Mouse (Mus musculus) embryonic facial prominence, embryonic 15.5 days (tissue): Measurements from ENCODE around the gene Spink2. TPM values are rescaled to one million over a fixed set of nuclear protein-coding genes. Genes with fewer than 3 reads are reported as not detected.

ENCODE experiments used
- ATAC-seq: fragments of 200-750 bp; cut with Nextera tagmentation; 2 replicates; pipeline ENCODE4 v1.8.0; 2017; ENCODE audit warnings: low read depth, moderate TSS enrichment; ENCODE audit not compliant: insufficient number of reproducible peaks, low FRiP score, low TSS enrichment
- H3K27ac ChIP-seq: fragments of 300-500 bp; sonication (generic); replicated peaks from 2 replicates; pipeline ENCODE4 v1.5.1; 2015; ENCODE audit warnings: mild to moderate bottlenecking, inconsistent platforms
- H3K27me3 ChIP-seq: fragments of 300-500 bp; sonication (generic); 2 replicates; pipeline ENCODE4 v1.6.1; 2015; ENCODE audit warnings: inconsistent platforms
- H3K36me3 ChIP-seq: fragments of 300-500 bp; sonication (generic); 2 replicates; pipeline ENCODE4 v1.6.1; 2015; ENCODE audit warnings: mild to moderate bottlenecking, inconsistent platforms
- H3K4me1 ChIP-seq: fragments of 300-500 bp; sonication (generic); 2 replicates; pipeline ENCODE4 v1.6.1; 2015; ENCODE audit warnings: inconsistent platforms
- H3K4me2 ChIP-seq: fragments of 300-500 bp; sonication (generic); replicated peaks from 2 replicates; pipeline ENCODE4 v1.6.1; 2015; ENCODE audit warnings: mild to moderate bottlenecking, inconsistent platforms
- H3K4me3 ChIP-seq: fragments of 300-500 bp; sonication (generic); replicated peaks from 2 replicates; pipeline ENCODE4 v1.5.1; 2015; ENCODE audit warnings: mild to moderate bottlenecking, inconsistent platforms
- H3K9ac ChIP-seq: fragments of 300-500 bp; sonication (generic); 2 replicates; pipeline ENCODE4 v1.6.1; 2015; ENCODE audit warnings: inconsistent platforms
- H3K9me3 ChIP-seq: fragments of 300-500 bp; sonication (generic); replicated peaks from 2 replicates; pipeline ENCODE4 v1.6.1; 2016; ENCODE audit warnings: inconsistent platforms
- WGBS: fragments of 180-500 bp; shearing (Covaris S2); methylation state at CpG from one replicate; pipeline ENCODE4 v1.1.7; 2015; 5-methylcytosine and 5-hydroxymethylcytosine counted together
- polyA plus RNA-seq: library from polyadenylated mRNA; unstranded; fragments of >200 nt; fragmentation: Nextera tagmentation; extraction: Ambion mirVana; gene quantifications from 2 replicates; pipeline ENCODE4 v1.2.1, GENCODE M21; 2015

Gene Spink2
- 1.6 and 2.0 TPM in 2 replicates for polyA plus RNA-seq

DNA sequence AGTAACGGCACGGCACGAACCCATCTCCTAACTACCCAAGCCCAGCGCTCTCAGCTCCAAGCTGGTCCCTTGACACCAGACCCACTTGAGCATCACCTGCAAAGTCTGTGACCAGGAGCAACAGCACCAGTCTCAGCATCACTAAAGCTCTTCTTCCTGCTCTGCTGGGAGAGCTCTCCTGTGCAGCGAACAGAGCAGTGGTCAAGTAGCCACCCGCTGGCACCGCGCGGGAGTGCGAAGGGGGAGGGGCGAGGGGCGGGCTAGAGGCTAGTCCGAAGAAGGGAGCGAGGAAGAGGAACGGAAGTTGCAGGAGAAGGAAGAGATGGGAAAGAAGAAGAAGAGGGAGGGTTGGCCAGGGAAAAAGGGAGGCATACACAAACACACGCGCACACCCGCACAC, at the start of gene Spink2:
TSS of gene Spink2 (minus strand) at position 236 of the 400 bp plus-strand sequence.
- Histone ChIP-seq H3K9me3 (no peaks in the 10 kb centered on the region), H3K4me1 (peaks cover 7% of the 10 kb centered on the region), H3K36me3 (no peaks in the 10 kb centered on the region), H3K4me3 (peak within 1 kb of the TSS; percentile 31), H3K27me3 (no peaks in the 10 kb centered on the region), H3K9ac (no peak within 1 kb of the TSS), H3K4me2 (peak within 1 kb of the TSS; percentile 61), H3K27ac (no peak within 1 kb of the TSS)
- 4% methylated on average over 18 of the region's 18 CpGs for WGBS
- no peak for ATAC-seq

DNA sequence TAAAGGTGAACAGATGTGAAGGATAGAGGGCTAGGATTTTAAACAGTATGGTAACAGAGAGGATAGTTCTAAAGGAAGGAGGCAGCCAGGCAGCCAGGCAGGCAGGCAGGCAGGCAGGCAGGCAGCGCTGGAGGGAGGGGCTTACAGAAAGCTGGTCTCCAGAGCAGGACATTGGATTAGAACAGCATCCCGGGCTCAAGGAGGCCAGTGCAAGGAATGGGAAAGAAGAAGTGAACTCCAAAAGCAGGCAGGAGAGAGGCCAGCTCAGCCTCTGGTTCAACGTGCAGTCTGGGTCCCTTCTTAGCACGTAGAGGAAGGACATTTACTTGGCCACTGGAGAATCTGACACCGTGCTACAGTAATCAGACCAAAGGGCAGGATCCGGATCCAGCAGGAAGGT, 48.9 kb upstream of the Spink2 start:
- Histone ChIP-seq H3K4me3 (no peak overlapping the region), H3K27me3 (no peaks in the 10 kb centered on the region), H3K4me1 (no peaks in the 10 kb centered on the region), H3K9me3 (no peaks in the 10 kb centered on the region), H3K27ac (no peak overlapping the region), H3K4me2 (no peak overlapping the region), H3K9ac (no peak overlapping the region), H3K36me3 (no peaks in the 10 kb centered on the region)
- ATAC-seq, result no peak
- 38% methylated on average over 6 of the region's 6 CpGs for WGBS

DNA sequence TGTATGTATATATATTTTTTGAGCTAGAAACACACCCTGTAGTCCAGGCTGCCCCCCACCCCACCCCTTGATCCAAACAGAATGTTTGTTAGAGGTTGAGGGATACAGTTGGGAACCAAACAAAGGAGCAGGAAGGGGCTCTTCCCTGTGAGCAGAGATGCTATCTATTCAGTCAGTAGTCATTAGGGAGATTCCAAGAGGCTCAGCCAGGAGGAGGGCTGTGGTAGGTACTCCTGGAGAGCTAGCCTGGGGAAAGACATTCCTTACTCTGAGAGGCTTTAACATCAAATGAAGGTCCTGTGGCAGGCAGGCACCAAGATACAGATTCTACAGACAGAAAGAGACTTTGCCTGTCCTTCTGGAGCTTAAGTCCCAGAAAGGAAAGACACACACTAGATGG, 48.0 kb upstream of the Spink2 start:
- no peaks in the 10 kb centered on the region for H3K4me1 ChIP-seq
- no peaks in the 10 kb centered on the region for H3K9me3 ChIP-seq

DNA sequence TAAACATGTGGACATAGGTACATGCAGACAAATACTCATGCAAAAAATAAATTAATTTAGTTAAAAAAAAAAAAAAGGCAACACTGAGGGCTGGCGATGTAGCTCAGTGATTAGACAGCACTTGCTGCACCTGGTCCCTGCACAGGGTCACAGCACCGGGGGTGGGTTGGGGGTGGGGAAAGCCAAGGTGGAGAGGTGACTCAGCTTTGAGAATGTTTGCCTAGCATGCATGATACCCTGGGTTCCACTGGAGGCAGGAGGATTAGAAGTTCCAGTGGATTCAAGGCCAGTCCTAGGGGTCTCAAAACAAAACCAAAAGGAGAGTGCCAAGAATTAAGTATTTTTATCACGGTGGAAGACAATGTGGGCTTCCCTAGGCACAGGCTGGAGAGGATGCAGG, 46.3 kb upstream of the Spink2 start:
- Histone ChIP-seq H3K9ac (no peak overlapping the region), H3K27ac (no peak overlapping the region), H3K4me3 (no peak overlapping the region), H3K9me3 (no peaks in the 10 kb centered on the region), H3K27me3 (no peaks in the 10 kb centered on the region), H3K4me1 (no peaks in the 10 kb centered on the region), H3K36me3 (no peaks in the 10 kb centered on the region), H3K4me2 (no peak overlapping the region)
- ATAC-seq, result no peak
- 74% methylated on average over 3 of the region's 3 CpGs for WGBS

More for the DNA sequence above, 48.0 kb upstream of the Spink2 start:
- Histone ChIP-seq H3K27me3 (no peaks in the 10 kb centered on the region), H3K4me2 (no peak overlapping the region), H3K27ac (no peak overlapping the region), H3K4me3 (no peak overlapping the region), H3K36me3 (no peaks in the 10 kb centered on the region), H3K9ac (no peak overlapping the region)
- ATAC-seq, result no peak

DNA sequence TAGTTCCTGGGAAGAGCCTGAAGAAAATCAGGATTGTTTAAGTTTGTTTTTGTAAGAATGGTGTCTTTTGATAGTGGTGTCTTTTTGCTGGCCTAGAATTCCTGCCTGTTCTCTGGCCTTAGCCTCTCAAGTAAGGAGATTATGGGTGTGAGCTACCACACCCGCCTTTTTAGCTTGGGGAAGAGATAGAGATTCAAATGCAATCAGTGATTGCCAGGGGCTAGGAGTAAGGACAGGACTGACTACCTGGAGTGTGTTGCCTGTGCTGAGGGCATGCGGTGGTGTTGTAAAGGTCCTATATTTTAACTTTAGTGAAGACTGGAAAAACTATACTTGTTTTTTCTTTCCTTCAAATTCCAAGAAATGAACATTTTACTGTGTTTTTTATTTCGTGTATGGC, 43.1 kb upstream of the Spink2 start:
- H3K4me1 ChIP-seq, result no peaks in the 10 kb centered on the region
- ATAC-seq, result no peak
- H3K4me2 ChIP-seq, result no peak overlapping the region
- no peaks in the 10 kb centered on the region for H3K27me3 ChIP-seq
- H3K36me3 ChIP-seq, result no peaks in the 10 kb centered on the region
- H3K9me3 ChIP-seq, result no peaks in the 10 kb centered on the region
- H3K9ac ChIP-seq, result no peak overlapping the region
- 60% methylated on average over 3 of the region's 3 CpGs for WGBS
- no peak overlapping the region for H3K4me3 ChIP-seq
- no peak overlapping the region for H3K27ac ChIP-seq

DNA sequence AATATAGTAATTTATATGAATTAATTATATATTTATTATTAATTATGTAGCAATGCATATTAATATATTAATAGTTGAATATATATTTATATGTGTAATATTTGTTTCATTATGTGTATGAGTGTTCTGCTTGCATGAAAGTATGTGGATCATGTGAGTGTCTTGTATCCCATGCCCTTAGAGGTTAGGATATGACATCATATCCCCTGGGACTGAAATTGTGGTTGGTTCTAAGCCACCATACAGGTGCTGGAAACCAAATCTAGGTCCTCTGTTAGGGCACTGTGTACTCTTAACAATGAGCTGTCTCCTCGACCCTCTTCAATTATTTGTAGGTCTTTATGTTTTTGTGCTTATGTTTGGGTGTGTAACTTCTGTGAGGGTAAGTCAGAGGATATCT, 41.9 kb upstream of the Spink2 start:
- WGBS, result 75% methylated on average over 1 of the region's 1 CpGs
- H3K36me3 ChIP-seq, result no peaks in the 10 kb centered on the region
- no peak overlapping the region for H3K4me3 ChIP-seq
- H3K27ac ChIP-seq, result no peak overlapping the region
- H3K9ac ChIP-seq, result no peak overlapping the region
- no peaks in the 10 kb centered on the region for H3K9me3 ChIP-seq
- no peaks in the 10 kb centered on the region for H3K4me1 ChIP-seq
- H3K4me2 ChIP-seq, result no peak overlapping the region
- no peaks in the 10 kb centered on the region for H3K27me3 ChIP-seq
- ATAC-seq, result no peak

DNA sequence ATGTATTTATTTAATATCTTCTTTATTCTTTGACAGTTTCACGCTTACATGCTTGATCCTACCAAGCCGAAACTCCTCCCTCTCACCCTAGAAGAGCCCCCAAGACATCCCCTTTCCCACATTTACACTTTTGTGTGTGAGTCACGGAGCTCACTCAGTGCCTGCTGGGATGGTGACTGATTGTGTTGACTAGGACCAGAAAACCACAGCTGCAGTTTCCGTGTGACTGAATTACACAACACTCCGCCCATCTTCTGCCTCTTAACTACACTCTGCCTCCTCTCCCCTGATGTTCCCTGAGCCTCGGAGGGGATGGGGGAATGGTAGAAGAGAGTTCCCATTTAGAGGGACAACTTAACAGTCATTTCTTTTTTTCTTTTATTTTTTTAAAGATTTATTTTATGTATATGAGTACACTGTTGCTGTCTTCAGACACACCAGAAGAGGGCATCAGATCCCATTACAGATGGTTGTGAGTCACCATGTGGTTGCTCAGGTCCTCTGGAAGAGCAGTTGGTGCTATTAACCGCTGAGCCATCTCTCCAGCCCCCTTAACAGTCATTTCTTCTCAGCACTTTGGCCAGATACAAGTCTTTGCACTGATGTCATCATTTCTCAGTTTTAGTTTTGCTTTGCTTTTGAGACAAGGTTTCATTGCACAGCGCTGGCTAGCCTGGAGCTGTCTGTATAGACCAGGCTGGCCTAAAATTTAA, 41.0 kb upstream of the Spink2 start:
- Histone ChIP-seq H3K9me3 (no peaks in the 10 kb centered on the region), H3K4me2 (no peak overlapping the region), H3K27me3 (no peaks in the 10 kb centered on the region), H3K36me3 (no peaks in the 10 kb centered on the region), H3K4me3 (no peak overlapping the region), H3K4me1 (no peaks in the 10 kb centered on the region), H3K27ac (no peak overlapping the region), H3K9ac (no peak overlapping the region)
- WGBS, result 55% methylated on average over 8 of the region's 8 CpGs
- no peak for ATAC-seq

DNA sequence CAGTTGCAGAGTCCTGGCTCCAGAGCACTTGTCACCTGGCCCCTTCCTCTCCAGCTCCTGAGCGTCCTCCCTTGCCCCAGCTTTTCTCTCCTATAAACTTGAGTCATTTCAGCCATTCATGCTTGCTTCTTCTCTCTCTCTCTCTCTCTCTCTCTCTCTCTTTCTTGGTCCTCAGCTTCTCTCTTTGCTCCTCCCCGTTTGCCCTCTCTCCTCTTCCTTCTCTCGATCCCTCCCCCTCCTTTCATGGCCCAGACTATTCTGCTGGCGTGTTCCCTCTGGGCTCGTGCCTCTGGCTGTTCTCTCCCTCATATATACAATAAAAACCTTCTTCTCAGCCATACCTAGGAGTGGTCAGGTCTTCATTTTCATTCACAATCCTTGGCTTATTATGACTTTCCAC, 40.4 kb upstream of the Spink2 start:
- no peak overlapping the region for H3K9ac ChIP-seq
- H3K36me3 ChIP-seq, result no peaks in the 10 kb centered on the region
- ATAC-seq, result no peak
- no peak overlapping the region for H3K27ac ChIP-seq
- WGBS, result 32% methylated on average over 5 of the region's 5 CpGs
- H3K4me3 ChIP-seq, result no peak overlapping the region
- no peak overlapping the region for H3K4me2 ChIP-seq
- H3K27me3 ChIP-seq, result no peaks in the 10 kb centered on the region
- H3K4me1 ChIP-seq, result no peaks in the 10 kb centered on the region
- H3K9me3 ChIP-seq, result no peaks in the 10 kb centered on the region

DNA sequence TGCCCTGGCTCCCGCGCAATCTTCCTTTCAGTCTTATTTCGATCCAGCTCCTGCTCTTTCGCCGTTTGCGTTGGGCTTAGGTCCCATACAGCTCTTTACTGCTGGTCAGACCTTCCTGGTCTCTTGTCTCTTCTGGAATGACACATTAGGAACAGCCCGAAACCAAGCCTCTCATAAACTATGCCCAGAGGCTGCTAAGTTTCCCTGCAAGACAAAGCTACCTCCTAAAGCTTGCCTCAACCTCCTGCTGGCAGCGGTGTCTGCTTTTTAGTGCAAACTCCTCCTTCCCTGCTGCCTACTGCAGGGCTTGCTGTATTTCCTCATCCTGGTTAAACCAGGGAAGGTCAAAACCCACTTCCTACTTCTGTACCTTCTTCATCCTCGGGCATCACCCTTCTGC, 38.8 kb upstream of the Spink2 start:
- Histone ChIP-seq H3K9me3 (no peaks in the 10 kb centered on the region), H3K27me3 (no peaks in the 10 kb centered on the region), H3K4me3 (no peak overlapping the region), H3K27ac (no peak overlapping the region), H3K4me1 (peaks cover 13% of the 10 kb centered on the region; the same call in 1 of the 2 replicates), H3K4me2 (no peak overlapping the region), H3K9ac (no peak overlapping the region), H3K36me3 (no peaks in the 10 kb centered on the region)
- no peak for ATAC-seq
- 67% methylated on average over 9 of the region's 9 CpGs for WGBS

DNA sequence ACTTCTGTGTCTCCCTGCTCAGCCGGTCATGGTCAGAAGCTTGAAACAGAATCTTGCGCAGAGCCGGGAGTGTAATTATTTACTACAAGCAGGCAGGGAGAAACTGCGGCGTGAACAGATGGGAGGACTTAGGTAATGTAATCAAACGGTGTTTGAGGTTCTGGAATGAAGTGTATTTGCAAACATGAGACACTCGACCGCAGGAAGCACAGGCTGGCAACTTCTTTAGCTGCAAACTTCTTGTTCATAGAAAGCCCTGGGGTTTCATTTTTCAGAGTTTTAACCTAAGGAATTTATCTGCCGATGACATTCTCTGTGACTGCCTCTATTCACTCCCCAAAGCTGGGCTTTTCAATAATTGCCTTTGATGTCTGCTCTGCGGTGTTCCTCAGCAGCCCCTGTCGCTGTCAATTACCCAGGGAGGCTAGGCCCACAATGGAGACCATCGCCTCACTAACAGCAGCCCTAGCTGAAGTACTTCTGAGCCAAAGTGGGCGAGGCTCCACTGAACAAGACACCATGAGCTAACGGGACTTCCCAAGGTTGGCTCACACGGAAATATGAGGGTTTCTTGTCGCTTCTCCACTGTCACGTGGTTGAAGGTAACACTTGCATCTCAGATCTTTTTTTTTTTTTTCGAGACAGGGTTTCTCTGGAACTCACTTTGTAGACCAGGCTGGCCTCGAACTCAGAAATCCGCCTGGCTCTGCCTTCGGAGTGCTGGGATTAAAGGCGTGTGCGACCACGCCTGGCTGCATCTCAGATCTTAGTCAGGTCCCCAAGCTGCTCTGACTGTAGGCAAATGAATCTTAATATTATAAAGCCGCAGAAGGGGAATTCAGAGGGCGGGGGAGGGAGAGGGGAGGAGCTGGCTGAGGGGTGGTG, 34.8 kb upstream of the Spink2 start:
- Histone ChIP-seq H3K27ac (peak overlapping the region; percentile 72), H3K4me1 (peaks cover 13% of the 10 kb centered on the region; the same call in 1 of the 2 replicates), H3K4me2 (peak overlapping the region; percentile 47), H3K36me3 (no peaks in the 10 kb centered on the region), H3K27me3 (no peaks in the 10 kb centered on the region), H3K9ac (no peak overlapping the region), H3K9me3 (no peaks in the 10 kb centered on the region), H3K4me3 (peak overlapping the region; percentile 35)
- WGBS, result 11% methylated on average over 26 of the region's 26 CpGs
- peak; percentile 55; the same call in 1 of the 2 replicates for ATAC-seq

DNA sequence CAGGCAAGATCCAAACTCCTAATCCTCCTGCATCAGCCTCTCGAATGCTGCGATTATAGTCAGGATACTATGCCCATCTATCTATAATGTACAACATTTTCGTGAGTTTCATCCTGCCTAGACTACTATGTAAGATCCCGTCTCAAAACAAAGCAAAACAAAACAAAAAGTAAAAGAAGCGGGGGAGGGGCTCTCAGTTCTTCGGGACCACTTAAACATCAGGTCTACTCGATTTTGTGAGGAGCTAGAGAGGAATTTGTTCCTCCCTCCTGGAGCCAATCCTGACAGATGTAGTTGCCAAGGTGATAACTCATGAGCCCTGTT, 34.2 kb upstream of the Spink2 start:
- peak overlapping the region; percentile 35 for H3K4me3 ChIP-seq
- peak overlapping the region; percentile 72 for H3K27ac ChIP-seq
- 24% methylated on average over 7 of the region's 7 CpGs for WGBS
- no peaks in the 10 kb centered on the region for H3K27me3 ChIP-seq
- no peaks in the 10 kb centered on the region for H3K36me3 ChIP-seq
- H3K9me3 ChIP-seq, result no peaks in the 10 kb centered on the region
- H3K9ac ChIP-seq, result no peak overlapping the region
- no peak for ATAC-seq
- H3K4me2 ChIP-seq, result peak overlapping the region; percentile 47
- peaks cover 13% of the 10 kb centered on the region; the same call in 1 of the 2 replicates for H3K4me1 ChIP-seq
